Mouse (Mus musculus) kidney, postnatal 10 days (tissue): Measurements from ENCODE around the gene E030030I06Rik.
A peak's percentile ranks its signal among the peaks of the same experiment; 100 is the strongest.
"Not testable (repeated sequence)": the region's sequence is repeated elsewhere in the genome, so short reads cannot be mapped to it uniquely, and the experiment has no call there.

Source experiments
- DNase-seq: peaks from one replicate; pipeline ENCODE4 v3.0.0; 2021; ENCODE audit warnings: mixed read lengths

Gene E030030I06Rik

GRCm38 (mm10) chr10:22151863-22152640 lies 3.0 kb upstream of the E030030I06Rik start:
- DNase-seq = not testable (repeated sequence)

DNA sequence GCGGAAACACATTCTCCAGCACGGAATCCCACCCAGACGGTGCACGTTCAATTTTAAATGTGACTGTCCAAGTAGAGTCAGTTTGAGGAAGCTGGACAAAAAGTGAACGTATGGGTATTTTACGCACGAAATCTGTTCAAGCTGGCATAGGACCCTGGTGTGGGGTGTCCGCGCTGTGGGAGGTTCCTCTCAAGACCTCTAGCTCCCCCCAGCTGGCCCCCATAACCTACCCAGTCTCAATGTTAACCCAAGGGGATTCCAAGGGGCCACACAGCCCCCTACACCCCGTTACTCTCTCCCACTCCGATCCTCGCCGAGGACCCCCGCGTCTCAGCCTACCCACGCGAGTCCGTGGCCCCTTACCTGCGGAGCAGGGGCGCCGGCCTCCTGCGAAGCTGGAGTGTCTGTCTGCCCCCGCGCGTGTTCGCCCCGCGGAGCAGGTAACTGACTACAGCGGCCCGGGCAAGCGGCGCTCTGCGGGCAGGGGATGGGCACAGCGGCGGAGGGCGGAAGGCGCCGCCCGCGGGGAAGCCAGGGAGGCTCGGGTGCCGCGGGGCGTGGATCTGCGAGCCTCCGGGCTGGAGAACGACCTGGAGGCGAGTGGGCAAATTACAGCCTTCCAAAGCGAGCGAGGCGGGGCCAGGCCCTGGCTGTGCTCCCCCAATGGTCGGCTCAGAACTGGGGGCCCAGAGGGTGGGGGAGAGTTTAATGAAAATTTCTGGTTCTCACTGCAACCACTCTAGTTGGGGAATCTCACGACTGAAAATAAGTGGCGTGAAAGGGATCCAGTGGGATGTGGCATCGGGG lies 2.2 kb upstream of the E030030I06Rik start:
- DNase-seq = peak; percentile 29

DNA sequence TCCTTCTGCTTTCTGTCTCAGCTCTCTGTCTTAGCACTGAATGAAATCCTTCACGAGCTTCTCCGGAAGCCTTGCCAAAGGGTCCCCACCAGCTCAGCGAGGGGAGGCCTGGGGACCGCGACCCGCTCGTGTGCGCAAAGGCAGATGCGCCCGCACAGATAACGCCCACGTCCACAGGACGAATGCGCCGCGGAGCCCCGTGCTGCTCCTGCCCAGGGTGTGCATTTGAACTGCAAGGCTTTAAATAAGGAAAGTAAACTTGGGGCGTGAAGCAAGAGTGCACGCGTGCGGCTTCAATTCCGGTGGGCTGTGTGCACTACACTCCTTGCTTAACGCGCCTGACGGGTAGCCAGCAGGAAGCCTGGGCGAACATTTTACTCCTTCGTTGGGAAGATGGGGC lies 1.5 kb upstream of the E030030I06Rik start:
- peak; percentile 20 for DNase-seq

- peak; percentile 44 for DNase-seq
These were observed 808 bp upstream of the E030030I06Rik start for GRCm38 (mm10) chr10:22149691-22150465.

- peak; percentile 86 for DNase-seq
These were observed 513 bp downstream of the E030030I06Rik start for GRCm38 (mm10) chr10:22148441-22149072.

- DNase-seq = no peak
These were observed 6.1 kb downstream of the E030030I06Rik start for GRCm38 (mm10) chr10:22142926-22143325.

DNA sequence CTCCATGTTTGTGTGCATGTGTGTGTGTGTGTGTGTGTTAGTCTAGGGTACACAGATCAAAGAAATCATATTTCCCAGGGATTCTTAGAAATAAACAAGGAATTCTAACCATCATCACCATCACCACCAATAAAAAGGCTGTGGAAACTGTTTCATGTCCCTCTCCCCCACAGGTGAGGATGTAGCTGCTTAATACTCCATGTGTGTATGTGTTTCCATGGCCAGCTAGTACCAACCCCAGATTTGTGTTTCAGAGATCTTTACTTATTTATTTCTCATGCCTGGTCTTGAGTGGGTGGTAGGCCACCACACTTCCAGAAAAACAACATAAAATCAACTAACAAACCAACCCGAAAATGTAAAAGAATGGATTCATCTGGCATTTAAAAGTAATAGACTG lies 6.9 kb downstream of the E030030I06Rik start:
- peak; percentile 19 for DNase-seq

DNA sequence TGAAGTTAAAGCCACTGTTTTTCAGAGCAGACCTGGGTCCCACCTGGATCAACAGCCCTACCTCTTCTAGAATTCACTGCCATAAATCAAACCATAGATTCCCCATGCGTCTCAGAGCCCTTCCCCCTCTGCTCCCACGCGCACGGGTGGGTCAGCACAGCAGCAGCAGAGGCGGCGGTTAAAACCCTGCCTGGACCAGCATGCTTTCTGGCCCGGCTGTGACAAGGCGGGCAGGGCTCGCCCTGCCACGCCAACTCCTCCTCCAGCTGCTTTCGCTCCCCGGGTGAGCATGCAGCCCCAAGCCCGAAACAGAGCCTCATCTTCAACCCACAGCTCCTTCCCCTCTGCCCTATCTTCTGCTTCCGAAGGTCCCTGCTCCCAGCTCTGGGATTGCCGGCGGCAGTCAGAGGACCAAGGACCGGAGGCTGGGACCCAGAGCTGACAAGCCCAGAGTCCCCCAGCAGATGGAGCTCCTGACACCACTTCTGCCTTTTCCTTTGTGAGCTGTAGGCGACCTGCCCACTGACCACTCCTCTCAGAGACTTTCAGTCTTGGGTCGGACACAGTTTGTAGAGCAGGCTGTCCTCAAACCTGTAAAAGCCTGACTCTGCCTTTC lies 8.3 kb downstream of the E030030I06Rik start:
- DNase-seq = peak; percentile 89

DNA sequence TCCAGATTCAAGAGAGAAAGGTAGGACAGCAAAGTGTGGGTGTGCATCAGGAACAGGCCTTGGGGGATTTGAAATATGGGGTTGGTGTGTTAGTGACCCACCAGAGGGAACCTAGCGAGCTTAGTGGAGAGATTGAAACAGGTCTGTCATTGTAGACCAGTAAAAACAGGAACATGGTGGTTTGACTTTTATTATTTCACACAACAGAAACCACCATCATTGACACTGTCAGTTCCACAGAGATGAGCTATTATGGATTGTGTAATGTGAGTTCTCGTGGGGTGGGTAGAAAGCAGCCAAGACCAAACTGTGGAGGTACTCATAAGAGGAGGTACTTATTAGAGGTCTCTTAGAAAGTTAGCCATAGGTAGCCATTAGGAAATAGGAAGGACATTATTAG lies 74.5 kb downstream of the E030030I06Rik start:
- DNase-seq = no peak

GRCm38 (mm10) chr10:22072739-22073138 lies 76.3 kb downstream of the E030030I06Rik start:
- DNase-seq = peak; percentile 17

DNA sequence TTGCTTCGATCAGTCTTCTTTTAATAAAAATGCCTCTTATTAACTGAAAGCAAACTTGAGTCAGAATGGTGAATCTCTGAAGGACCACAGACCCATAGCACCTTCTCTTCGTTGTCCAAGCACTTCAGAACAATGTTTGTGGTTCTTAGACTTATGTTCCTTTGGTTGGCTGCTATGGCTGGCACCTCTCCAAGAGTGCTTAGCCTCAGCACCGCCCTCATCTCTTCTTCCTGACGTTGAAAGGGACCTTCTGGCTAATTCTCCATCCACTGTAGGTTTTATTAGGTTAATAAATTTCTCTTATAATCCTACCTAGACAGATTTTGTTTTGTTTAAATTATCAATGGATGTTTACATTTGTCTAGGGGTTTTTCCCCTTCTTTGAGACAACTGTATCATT lies 78.5 kb downstream of the E030030I06Rik start:
- DNase-seq = peak; percentile 51

DNA sequence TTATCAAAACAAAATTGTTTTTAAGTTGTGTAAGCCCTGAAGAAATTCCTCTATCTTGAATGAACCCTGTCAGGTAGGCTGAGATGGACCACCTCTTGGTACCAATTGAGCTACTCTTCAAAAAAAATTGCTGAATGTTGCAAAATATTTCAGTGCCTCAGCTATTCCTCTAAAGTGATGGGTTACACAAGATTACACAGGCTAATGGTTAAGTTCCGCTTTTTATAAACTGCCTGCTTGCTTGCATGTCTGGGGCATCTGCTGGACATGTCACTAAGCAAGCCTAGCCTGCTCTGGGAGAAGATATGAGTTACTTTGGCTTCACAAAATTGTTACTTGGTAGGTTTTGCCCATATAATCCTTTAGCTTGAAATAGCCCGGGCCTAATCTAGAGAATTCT lies 78.9 kb downstream of the E030030I06Rik start:
- DNase-seq = no peak

DNA sequence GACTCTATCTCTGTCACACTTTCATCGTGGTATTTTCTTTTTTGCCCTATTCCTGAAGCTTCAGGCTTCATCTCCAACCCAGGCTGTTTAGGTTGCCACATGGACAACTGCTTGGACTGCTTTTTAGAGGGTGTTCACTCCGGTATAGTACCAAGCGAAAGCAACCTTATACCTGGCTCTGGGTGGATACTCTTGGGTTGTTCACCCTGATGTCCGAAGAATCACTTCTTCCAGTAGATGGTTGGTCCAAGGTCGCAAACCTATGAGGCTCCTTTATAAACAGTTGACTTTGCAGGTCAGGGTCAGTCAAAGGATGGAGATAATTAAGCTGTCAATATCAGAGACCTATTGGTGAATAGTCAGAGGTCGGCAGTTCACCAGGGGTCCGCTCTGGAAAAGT lies 81.1 kb downstream of the E030030I06Rik start, which contains the start of gene 4930444G20Rik:
Gene 4930444G20Rik, minus strand, starts transcription at position 101 of the 400 bp plus-strand sequence.
- not testable (repeated sequence) for DNase-seq
